Mouse (Mus musculus): ENCODE results near the gene Nfe2l2.
"Not testable (repeated sequence)": the region's sequence is repeated elsewhere in the genome, so short reads cannot be mapped to it uniquely, and the experiment has no call there.

The Nfe2l2 gene

DNA sequence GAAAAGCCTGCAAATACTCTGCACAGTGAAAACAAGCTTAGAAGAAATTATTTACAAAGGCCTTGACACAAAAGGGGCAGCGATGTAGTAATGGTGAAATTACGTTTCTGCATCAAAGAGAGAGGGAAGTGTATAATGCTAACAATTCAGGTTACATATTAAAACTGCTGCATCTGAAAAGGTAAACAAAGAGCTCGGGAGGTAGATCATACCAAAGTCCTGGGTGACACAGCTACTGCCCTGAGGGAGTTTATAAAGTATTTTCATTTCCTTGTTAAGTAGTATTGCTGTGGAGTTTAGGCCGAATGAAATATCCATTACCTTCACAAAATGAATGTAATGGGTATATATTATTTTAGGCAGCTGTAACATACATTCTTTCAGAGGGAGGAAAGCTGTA, 10.3 kb upstream of the Nfe2l2 start:
- CTCF ChIA-PET: interaction anchor here (1.0 kb wide), 1 partner anchor 17 kb away, joined by 3 read pairs; no protein-coding TSS in a partner anchor

DNA sequence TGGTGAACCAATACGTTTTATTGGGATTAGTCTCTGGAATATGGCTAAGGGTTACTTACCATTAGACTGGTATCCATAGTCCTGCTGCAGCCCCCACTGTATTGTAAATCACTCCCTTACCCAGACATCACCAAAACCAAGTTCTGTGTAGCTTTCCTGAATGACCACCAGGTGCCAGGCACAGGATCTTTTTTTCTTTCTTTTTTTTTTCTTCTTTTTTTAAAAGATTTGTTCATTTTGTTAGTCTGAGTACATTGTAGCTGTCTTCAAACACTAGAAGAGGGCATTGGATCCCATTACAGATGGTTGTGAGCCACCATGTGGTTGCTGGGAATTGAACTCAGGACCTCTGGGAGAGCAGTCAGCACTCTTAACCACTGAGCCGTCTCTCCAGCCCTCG, 8.6 kb upstream of the Nfe2l2 start:
- CTCF ChIA-PET: no interaction called here

DNA sequence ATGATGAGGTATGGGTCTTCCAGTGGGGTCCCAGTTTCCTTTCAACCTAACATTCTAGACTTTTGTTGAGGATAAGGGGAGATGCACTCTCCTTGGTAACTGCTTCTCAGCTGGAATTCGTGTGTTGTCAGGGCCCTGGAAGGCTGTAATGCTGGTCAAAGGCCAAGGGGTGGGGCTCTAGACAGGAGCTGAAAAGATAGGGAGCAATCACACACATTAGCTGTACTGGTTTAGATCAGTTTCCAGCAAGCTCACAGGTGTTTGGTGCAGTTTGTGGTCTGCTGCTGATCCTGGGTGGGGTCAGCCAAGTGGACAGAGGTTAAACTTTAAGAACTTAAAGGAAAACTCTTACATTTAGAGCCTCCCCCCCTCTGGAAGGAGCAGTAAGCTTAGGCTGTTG, 3.0 kb upstream of the Nfe2l2 start:
- CTCF ChIA-PET: no interaction called here

DNA sequence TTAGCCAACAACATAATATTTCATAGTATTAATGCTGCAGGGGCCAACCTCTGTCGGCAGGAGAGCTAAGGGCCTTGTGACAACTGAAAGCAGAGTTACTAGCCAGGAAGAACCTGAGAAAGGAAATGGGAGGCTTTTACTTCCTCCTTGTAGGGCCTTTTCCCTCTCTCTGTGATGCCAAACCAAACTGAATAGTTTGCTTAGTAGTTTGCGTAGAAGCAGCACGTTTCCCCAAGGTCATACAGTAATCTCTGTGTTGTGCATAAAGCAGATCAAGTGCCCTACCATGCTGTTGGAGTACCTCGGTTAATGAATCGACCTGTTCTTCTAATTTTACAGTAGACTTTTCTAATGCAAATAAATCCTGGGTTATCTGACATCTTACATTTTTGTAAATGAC, 2.0 kb upstream of the Nfe2l2 start:
- CTCF ChIA-PET: no interaction called here

DNA sequence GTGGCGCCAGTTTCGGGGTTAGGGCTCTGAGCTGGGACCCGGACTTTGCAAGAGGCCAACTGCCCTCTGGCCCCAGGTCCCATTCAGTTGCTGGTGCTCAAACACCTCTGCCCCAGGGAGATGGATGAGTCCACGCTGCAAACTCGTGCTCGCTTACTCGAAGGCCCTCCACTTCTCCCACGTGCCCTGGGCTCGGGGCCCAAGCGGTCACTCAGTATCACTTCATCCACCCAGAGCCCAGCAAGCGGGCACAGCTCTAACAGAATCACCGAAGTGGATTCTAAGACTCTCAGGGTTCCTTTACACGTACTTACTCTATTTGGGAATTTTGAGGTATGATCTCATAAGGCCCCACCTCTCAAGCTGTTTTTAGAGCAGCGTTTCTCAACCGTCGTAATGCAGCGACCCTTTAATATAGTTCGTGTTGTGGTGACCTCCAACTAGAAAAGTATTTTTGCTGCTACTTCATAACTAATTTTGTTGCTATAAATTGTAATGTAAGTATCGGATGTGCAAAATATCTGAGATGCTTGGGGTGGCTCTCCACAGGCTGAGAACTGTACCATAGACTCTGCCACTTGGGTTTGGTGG, 816 bp upstream of the Nfe2l2 start:
- CTCF ChIA-PET: interaction anchor here (0.6 to 1.1 kb wide), 3 partner anchors 23 to 90 kb away, joined by 3 to 14 read pairs (median 3); no protein-coding TSS in a partner anchor

DNA sequence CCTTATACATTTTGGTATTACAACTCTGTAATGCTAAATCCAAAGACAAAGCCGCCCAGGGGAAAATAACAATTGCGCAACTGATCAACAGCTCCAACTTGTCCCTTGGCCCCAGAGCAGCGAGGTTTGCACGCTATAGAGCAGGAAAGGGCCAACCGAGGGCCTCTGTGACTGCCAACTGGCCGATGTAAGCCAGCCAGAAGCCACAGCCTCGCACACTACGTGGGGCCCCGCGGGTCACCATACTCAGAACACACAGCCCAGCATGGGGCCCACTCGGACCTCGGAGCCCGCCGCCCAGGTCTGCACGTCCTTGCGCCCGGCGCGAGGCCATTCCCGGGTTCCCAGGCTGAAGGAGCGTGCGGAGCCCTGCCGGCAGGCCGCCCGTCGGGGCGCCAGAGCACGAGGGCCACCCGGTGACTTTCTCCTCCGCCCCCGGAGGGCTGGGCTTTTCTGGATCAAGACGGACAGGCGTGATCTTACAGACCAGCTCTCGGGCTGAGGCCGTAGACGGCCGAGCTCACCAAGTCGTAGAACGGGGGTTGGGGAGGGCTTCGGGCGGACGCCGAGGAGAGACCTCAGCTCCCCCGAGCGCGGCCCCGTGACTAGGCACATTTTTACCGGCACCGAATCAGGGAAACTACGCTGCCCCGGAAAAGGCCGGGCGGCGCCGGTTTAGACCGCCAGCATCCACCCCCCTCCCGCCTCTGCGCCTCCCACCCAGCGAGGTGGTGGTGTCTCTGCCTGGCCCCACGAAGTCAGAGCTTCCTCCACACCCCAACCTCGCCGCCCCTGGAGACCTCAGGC, 863 bp downstream of the Nfe2l2 start:
- CTCF ChIA-PET: interaction anchor here (0.6 to 1.5 kb wide), 3 partner anchors 18 to 57 kb away, joined by 3 to 9 read pairs (median 4); no protein-coding TSS in a partner anchor

DNA sequence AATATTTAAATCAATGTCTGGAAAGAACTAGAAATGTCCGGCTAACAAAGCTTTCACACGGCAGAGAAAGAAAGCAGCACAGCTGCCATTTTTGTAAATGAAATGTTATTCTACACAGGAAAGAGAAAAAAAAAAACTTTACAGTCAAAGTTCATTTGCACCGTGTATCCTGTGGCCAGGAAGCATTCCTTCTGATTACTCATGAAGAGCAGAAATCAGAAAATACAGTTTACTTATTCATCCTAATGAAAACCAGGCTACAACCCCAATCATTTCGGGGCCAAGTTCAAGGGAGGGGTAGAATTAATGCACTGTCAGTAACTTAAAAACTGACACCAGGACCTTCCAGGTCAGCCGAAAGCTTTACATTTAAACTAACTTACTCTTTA, 1.9 kb downstream of the Nfe2l2 start:
- CTCF ChIA-PET: interaction anchor here (0.6 to 1.5 kb wide), 2 partner anchors 17 to 58 kb away, joined by 4 to 9 read pairs; no protein-coding TSS in a partner anchor

DNA sequence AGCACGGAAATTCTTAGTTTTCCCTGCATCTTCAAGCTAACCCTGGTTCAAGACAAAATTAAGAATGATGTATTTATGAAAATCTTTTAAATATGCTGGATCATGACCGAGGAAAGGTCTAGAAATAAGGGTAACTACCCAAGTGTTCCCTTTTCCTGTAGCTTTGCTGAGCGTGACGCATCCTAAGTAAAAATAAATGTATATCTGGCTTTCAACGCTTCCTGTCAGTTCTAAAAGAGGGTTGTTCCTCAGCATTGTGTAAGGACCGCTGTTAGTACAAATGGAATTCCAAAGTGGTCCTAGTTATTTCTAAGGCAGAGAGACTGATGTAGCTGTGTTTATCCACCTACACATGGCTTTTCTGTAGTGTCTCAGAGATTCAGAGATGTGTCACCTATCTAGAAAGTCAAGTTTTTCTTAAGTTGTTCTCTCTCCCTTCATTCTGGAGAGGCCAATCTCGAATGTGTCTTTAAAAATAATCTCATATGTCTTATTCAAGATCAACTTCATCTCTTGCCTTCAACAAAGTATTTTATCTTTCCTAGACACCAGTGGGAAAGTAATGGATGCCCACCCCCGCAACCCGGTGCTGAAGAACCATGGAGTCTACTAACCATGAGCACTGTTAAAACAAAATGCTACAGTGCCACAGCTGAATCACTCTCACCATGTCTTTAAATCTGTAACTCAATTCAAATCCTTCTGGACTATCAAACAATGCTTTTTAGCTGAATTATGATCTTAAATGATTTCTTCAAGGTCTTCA, 2.4 kb downstream of the Nfe2l2 start:
- CTCF ChIA-PET: interaction anchor here (1.5 kb wide), 1 partner anchor 16 kb away, joined by 4 read pairs; no protein-coding TSS in a partner anchor

DNA sequence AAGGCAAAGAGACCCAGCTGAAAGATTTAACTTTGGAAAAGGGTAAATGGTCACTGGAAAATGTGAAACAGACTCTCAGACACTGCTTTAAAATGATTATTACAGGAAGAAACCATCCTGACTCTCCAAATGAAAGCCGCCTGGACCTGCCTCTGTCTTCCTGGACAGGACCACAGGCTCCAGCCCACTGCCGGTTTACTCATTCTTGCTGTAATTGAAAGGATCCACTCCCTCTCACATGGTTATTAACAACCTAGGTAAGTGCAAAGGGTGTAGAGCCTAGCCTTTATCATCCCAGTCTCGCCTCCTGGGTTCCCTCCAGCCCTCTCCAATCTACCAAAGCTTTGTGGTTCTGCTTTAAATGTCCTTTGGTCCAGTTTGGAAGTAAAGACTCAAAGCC, 3.2 kb downstream of the Nfe2l2 start:
- CTCF ChIA-PET: no interaction called here

DNA sequence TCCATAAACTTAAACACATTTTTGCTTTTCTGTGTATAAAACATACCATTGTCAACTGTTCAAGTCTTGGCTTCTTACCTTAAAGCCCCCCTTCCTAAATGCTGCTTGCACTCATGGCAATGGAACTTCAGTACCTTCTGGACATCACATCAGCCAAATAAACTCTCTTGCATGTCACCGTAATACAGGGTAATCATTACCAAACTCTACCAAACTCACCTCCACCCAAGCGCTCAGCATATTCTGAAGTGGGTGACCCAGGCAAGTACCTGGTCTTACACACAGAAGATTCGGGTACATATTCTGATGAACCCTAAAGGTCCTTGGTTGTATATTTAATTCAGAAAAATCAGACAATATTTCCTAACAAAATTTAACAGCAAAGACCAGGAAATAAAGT, 3.9 kb downstream of the Nfe2l2 start:
- CTCF ChIA-PET: no interaction called here

DNA sequence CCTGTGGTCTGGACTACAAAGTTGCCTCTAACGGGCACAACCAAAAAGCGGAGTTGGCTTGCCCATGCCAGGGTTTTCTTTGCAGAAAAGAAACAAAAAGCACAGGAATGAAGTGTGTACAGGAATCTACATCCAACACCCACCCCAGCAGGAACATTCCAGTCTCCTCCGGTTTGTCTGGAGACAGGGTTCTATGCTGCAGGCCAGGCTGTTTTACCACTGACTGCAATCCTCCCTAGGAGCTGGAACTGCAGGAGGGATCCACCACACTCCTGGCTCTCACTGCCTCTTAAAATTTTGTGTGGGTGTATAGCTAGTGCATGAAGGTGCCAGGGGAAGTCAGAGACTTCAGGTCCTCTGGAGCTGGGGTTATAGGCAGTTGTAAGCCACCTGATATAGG, 5.6 kb downstream of the Nfe2l2 start:
- CTCF ChIA-PET: interaction anchor here (1.0 kb wide), 1 partner anchor 27 kb away, joined by 6 read pairs; no protein-coding TSS in a partner anchor

DNA sequence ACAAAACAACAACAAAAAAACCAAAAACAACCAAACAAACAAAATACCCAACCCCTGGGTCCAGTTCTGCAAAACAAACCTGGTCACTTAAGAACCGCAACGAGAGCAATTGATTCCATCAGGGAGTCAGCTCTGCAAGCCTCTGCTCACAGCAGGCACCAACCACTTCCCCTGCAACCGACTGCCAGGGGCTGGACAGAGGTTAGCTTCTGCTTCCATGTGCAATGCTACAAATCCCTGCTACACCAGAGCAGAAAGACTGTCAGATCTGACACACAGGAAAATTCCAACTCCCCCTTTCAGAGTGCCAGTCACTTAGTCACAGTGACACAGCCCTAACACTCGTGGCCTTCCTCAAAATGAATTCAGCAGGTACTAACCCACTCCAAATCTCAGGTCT, 6.4 kb downstream of the Nfe2l2 start:
- CTCF ChIA-PET: interaction anchor here (1.0 kb wide), 1 partner anchor 26 kb away, joined by 6 read pairs; no protein-coding TSS in a partner anchor

DNA sequence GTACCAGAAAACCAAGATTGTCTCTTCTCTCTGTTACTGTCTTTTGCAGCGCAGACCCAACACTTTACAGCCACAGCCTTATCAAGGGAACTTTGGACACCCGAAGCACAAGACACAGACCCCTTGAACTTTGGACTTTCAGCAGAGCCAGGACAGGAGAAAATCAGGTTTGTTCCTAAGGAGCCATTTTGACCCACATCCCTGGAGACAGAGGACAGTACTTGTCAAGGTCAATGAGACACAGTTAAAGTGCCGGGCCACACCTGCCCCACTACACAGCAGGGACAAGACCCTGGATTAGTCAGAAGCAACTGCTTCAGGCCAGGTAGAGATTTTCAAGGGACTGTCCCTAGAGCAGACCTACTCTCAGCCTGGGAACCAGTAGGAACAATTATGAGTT, 7.2 kb downstream of the Nfe2l2 start:
- CTCF ChIA-PET: no interaction called here

DNA sequence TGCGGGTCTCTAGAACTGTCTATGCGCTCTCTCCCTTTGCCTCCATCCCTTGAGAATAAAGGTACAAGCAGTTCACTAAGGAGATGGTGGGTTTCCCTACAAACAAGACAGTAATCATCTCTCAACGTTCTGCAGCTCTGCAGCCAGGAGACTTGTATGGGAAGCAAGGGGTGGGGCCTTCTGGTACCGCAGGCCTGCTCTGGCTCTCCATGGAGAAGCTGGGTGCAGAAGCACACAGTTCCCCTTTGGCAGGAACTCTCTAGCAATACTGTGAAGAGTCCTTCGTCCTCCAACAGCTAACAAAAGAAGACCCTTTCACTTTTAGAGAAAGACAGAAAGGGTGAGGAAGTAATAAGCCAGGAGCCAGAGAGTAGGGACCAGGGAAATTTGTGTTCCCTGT, 8.1 kb downstream of the Nfe2l2 start:
- CTCF ChIA-PET: no interaction called here

DNA sequence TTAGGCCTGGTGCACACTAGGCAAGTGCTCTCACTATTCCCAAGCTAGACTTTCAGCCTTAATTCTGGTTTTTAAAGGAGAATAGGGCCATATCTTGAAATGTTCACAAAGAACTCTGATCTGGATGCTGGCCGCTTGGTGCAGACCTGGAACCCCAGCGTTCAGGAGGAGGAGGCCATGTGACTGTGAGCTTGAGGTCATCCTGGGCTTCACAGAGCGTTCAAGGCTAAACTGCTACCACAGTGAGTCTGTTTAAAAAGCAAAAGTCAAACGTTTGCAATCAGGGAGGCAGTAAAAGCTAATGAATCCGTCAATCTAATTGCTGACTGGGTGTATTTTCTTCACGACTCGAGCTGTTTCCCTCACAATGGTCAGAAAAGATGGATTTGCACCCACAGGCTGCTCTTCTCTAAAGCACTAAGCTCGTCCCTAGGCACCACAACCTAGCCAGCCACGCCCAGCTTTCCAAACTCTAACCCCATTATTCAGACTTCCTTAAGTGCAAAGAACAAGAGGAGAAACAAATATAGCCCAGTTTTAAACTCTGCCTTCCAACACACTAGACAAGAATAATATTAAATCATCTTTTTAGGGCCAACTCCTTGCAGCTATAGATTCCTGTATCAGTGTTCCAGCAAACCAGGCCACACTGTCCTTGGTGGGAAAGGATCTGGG, 8.6 kb downstream of the Nfe2l2 start:
- CTCF ChIA-PET: no interaction called here

DNA sequence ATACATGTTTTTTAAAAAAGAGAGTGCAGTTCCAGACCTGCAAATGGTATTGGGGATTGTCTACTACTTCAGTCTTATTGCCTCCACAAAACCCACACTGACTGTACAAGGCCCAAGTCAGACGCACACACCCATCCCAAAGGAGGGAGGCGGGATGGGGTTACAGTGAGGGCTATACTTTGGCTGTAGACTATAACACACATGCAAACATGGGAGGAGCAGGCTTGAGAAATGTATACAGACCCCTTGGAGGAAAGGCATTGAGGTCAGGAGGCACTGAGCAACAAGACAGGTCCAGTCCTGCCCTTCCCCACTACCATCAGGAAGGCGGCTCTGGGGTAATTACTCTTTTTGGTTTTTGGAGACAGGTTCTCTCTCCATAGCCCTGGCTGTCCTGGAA, 9.5 kb downstream of the Nfe2l2 start:
- CTCF ChIA-PET: not testable (repeated sequence)

DNA sequence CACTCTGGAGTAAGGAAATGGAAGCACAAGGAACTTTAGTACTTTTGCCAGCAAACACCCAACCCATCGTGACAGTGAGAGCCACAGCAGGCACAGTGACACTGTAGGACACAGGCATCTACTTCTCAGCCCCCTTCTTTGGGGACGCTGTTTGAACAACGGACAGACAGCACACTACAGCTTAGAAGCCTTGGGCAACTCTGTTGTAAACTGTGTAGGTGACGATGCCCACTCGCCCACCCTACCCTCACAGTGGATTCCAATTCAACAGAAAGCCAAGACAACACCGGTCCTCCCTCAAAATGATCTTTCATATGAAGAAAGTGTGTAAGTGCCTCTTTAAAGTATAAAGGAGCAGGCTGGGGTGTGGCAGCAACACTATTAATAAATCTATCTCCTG, 12.1 kb downstream of the Nfe2l2 start:
- CTCF ChIA-PET: no interaction called here

DNA sequence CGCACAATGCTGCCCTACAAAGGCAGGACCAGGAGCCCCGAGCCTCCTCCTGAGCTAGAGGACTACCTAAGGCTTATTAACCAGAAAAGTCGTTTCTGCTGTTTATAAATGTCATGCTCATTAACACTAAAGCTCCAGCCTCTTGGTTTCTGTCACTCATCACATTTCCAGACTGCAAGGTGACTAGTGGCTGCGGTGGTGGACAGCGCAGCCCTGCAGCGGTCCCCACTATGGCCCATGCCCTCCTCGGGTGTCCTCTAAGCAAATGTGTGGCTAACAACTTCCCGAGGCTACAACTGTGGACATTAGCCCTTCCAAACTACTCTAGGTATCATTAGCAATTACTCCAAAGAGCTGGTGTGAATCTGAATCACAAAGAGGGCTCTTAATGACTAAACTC, 13.1 kb downstream of the Nfe2l2 start:
- CTCF ChIA-PET: interaction anchor here (0.9 kb wide), 1 partner anchor 17 kb away, joined by 8 read pairs; no protein-coding TSS in a partner anchor

DNA sequence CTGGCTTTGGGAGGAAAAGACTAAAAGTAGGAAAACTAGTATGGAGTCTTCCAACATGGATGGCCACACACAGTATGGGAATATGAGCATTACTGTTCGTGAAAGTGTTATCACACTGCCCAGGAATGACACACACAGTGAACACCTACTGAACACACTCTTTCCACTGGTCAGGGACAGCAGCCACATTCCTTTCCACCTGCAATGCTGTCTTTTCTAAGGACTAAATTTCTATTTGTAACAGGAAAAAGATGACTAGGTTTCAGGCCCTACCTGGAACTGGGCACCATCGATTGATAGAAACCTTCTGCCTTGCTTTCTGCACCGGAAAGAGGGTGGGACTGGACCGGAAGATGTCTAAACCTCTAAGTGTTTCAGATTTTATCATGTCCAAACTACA, 13.8 kb downstream of the Nfe2l2 start:
- CTCF ChIA-PET: interaction anchor here (0.7 to 0.9 kb wide), 2 partner anchors 16 to 101 kb away, joined by 7 to 8 read pairs; no protein-coding TSS in a partner anchor

DNA sequence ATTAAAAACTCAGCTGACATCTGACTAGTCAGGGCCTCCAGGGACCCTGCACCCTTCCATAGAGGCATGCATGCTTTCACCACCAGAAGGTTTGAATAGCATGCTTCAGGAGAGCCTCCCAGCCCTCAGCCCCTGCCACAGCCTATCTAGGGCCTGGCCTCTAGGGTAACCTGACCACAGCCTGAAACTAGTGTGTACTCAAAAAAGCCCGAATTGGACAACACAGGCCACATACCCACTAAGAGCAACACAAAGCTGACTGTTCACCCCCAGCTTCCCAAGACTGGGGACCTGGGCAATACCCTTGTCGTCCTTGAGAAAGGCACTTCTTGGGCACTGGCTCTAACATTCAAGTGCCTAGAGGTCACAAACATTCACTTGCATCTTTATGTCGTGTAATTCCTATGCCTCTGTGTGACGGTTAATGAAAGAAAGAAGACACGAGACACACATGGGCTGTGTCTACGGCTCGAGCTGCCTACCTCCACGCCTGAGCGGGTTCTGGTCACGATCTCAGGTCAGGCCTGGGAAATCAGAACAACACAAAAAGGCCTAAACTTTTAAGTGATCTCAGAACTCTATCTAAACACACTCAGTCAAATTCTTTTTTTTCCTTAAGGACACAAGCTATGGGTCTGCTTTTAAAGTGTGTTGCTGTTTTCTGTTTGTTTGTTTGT, 14.8 kb downstream of the Nfe2l2 start:
- CTCF ChIA-PET: interaction anchor here (0.7 kb wide), 1 partner anchor 100 kb away, joined by 7 read pairs; no protein-coding TSS in a partner anchor

DNA sequence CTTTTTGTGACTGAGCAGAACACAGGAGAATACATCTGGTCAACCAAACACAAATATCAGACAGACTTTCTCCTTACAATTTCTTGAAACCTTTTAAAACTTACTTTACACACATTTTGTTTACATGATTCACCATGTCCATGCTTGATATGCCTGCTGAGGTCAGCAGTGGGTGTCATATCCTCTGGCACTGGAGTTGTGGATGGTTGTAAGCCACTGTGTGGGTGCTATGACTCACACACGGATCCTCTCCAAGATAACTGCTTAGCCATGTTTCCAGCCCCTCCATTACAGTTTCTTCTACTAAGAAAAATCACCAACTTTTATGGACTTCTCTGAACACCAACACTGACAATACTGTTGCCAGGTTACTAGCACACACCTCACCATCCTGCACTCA, 15.5 kb downstream of the Nfe2l2 start:
- CTCF ChIA-PET: no interaction called here

All from spleen, embryonic (tissue).